Mouse (Mus musculus): ENCODE data around the gene Tmem178b. TPM values are rescaled to one million over a fixed set of nuclear protein-coding genes. Genes with fewer than 3 reads are reported as not detected.

Gene Tmem178b
- total RNA-seq, 2 experiments from 2014 or later, result 11.3 to 18.5 TPM

DNA sequence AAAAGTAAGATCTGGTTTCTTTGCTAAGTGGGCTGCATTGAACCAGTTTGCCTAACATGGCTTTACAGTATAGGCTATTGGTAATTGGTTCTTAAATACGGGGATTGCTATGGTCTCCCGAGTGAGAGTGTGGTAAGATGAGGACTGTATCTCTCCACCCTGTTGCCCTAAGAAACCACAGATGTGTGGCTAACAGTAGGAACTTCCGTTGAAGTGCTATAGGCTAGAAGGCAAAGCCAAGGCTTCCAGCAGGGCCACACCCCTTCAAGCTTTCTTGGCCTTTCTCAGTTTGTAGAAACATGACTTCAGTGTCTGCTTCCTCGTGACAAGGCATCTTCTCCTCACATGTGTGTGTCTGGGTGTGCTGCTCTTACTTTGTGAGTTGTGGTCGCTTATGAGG is 427.6 kb downstream of the Tmem178b start:
- no peak for DNase-seq

DNA sequence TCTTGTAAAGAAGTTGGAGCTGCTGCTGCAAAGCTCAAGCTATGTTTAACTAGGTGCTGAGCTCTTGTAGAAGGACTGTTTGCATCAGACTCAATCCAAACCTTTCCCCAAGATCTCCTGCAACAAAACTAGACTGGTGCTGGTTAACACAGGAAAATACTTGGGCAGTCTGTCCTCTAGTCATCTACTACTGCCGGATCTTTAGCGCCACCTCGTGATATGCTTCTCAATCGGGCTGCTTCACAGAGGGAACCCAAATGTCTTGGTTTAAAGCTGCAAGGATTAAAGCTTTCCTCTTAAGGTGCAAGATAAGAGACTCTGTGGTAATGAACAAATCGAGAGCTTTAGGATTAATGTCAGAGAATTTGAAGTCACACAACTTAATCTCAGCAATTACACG is 430.3 kb downstream of the Tmem178b start:
- DNase-seq, result peak; percentile 67

Other genes starting within 250 kb of the Tmem178b start
- 10 to 100 TPM; 25.6 to 29.5 TPM for gene Braf, start 147.8 kb upstream of the Tmem178b start, total RNA-seq (2021)
- 10 to 100 TPM; 79.1 to 90.4 TPM for gene Mrps33, start 62.3 kb upstream of the Tmem178b start, total RNA-seq (2021)